Mouse (Mus musculus) MEL (cell line): Measurements from ENCODE around the gene Sp2. TPM values are rescaled to one million over a fixed set of nuclear protein-coding genes. Genes with fewer than 3 reads are reported as not detected.

Experiments used
- DNase-seq: peaks from one replicate; pipeline ENCODE4 v3.0.0; 2011; ENCODE audit warnings: low read depth, low spot score
- H3K27ac ChIP-seq: 2 replicates; pipeline ENCODE4 v1.5.1; 2012; ENCODE audit warnings: low read depth, mild to moderate bottlenecking, control low read depth, low read length, moderate library complexity; ENCODE audit not compliant: control insufficient read depth
- H3K27me3 ChIP-seq, 2 experiments: fragments of 150-350 bp in 1 of 2; sonication (generic) in 1 of 2; 2 replicates each; pipeline ENCODE4 v1.6.1; 2012; ENCODE audit warnings: low read length in 2 of 2, mild to moderate bottlenecking in 2 of 2, improper control_type of control experiment in 1 of 2, moderate library complexity in 1 of 2; ENCODE audit not compliant: insufficient read depth in 2 of 2, control insufficient read depth in 1 of 2
- H3K36me3 ChIP-seq, 2 experiments: 2 replicates each; pipeline ENCODE4 v1.6.1; 2012 to 2014; ENCODE audit warnings: low read length in 2 of 2, improper control_type of control experiment in 1 of 2, inconsistent platforms in 1 of 2, mild to moderate bottlenecking in 1 of 2; ENCODE audit not compliant: insufficient read depth in 2 of 2, control insufficient read depth in 1 of 2
- H3K4me1 ChIP-seq, 2 experiments: fragments of 150-350 bp in 1 of 2; sonication (generic) in 1 of 2; 2 replicates each; pipeline ENCODE4 v1.6.1; 2012; ENCODE audit warnings: low read length in 2 of 2, improper control_type of control experiment in 1 of 2, mild to moderate bottlenecking in 1 of 2; ENCODE audit not compliant: insufficient read depth in 2 of 2, control insufficient read depth in 1 of 2
- H3K4me3 ChIP-seq, 2 experiments: fragments of 150-350 bp in 1 of 2; sonication (generic) in 1 of 2; 2 replicates each; pipeline ENCODE4 v1.5.1; 2012; ENCODE audit warnings: low read depth in 2 of 2, low read length in 2 of 2, mild to moderate bottlenecking in 2 of 2, moderate library complexity in 2 of 2, control low read depth in 1 of 2, improper control_type of control experiment in 1 of 2; ENCODE audit not compliant: control insufficient read depth in 1 of 2, insufficient read depth in 1 of 2
- H3K79me2 ChIP-seq: 2 replicates; pipeline ENCODE4 v1.6.1; 2012; ENCODE audit warnings: mild to moderate bottlenecking, low read length, moderate library complexity; ENCODE audit not compliant: control insufficient read depth, poor library complexity, insufficient read depth
- H3K9ac ChIP-seq: 2 replicates; pipeline ENCODE4 v1.6.1; 2012; ENCODE audit warnings: low read depth, mild to moderate bottlenecking, control low read depth, low read length, moderate library complexity; ENCODE audit not compliant: control insufficient read depth, poor library complexity, severe bottlenecking
- H3K9me3 ChIP-seq: fragments of 150-350 bp; sonication (generic); replicated peaks from 2 replicates; pipeline ENCODE4 v1.6.1; 2012; ENCODE audit warnings: mild to moderate bottlenecking, low read length, improper control_type of control experiment, moderate library complexity; ENCODE audit not compliant: insufficient read depth
- BHLHE40 ChIP-seq: IDR thresholded peaks from 2 replicates; pipeline ENCODE4 v1.6.1; 2012; ENCODE audit warnings: low read depth, mild to moderate bottlenecking, inconsistent platforms, low read length, improper control_type of control experiment, borderline replicate concordance
- CHD1 ChIP-seq: IDR thresholded peaks from 2 replicates; pipeline ENCODE4 v1.6.1; 2012; ENCODE audit warnings: low read depth, mild to moderate bottlenecking, inconsistent platforms, low read length, improper control_type of control experiment
- CTCF ChIP-seq, 3 experiments: IDR thresholded peaks in 2 of 3; conservative IDR thresholded peaks in 1 of 3; 2 replicates each; pipeline ENCODE4 v1.5.1; 2011 to 2012; ENCODE audit warnings: low read length in 3 of 3, low read depth in 2 of 3, mild to moderate bottlenecking in 2 of 3, improper control_type of control experiment in 1 of 3, inconsistent platforms in 1 of 3, mixed read lengths in 1 of 3, moderate library complexity in 1 of 3; ENCODE audit not compliant: control insufficient read depth in 1 of 3, insufficient read depth in 1 of 3, poor library complexity in 1 of 3, severe bottlenecking in 1 of 3
- ELF1 ChIP-seq: IDR thresholded peaks from 2 replicates; pipeline ENCODE4 v1.6.1; 2014; ENCODE audit warnings: low read depth, mild to moderate bottlenecking, inconsistent platforms, low read length, improper control_type of control experiment, moderate library complexity
- EP300 ChIP-seq, 2 experiments: IDR thresholded peaks; 2 replicates each; pipeline ENCODE4 v1.6.1; 2011; ENCODE audit warnings: improper control_type of control experiment in 2 of 2, low read length in 2 of 2, low read depth in 1 of 2, mild to moderate bottlenecking in 1 of 2
- GATA1 ChIP-seq: IDR thresholded peaks from 2 replicates; pipeline ENCODE4 v1.6.1; 2011; ENCODE audit warnings: low read depth, low read length, improper control_type of control experiment
- HCFC1 ChIP-seq: IDR thresholded peaks from 2 replicates; pipeline ENCODE4 v1.6.1; 2012; ENCODE audit warnings: low read depth, mild to moderate bottlenecking, inconsistent platforms, low read length, improper control_type of control experiment, moderate library complexity
- KAT2A ChIP-seq: conservative IDR thresholded peaks from 2 replicates; pipeline ENCODE4 v1.6.1; 2012; ENCODE audit warnings: low read depth, low read length, improper control_type of control experiment, inconsistent platforms
- MAFK ChIP-seq: IDR thresholded peaks from 2 replicates; pipeline ENCODE4 v1.6.1; 2011; ENCODE audit warnings: low read depth, mild to moderate bottlenecking, low read length, improper control_type of control experiment, borderline replicate concordance
- MAZ ChIP-seq: IDR thresholded peaks from 2 replicates; pipeline ENCODE4 v1.6.1; 2012; ENCODE audit warnings: low read depth, mild to moderate bottlenecking, inconsistent platforms, low read length, improper control_type of control experiment
- MXI1 ChIP-seq: IDR thresholded peaks from 2 replicates; pipeline ENCODE4 v1.6.1; 2011; ENCODE audit warnings: mild to moderate bottlenecking, low read depth, low read length, improper control_type of control experiment
- MYC ChIP-seq: IDR thresholded peaks from 2 replicates; pipeline ENCODE4 v1.6.1; 2011; ENCODE audit warnings: low read depth, mild to moderate bottlenecking, low read length, improper control_type of control experiment, moderate library complexity
- NELFE ChIP-seq: IDR thresholded peaks from 2 replicates; pipeline ENCODE4 v1.6.1; 2011; ENCODE audit warnings: low read depth, low read length, improper control_type of control experiment
- NRF1 ChIP-seq: IDR thresholded peaks from 2 replicates; pipeline ENCODE4 v1.6.1; 2014; ENCODE audit warnings: low read depth, mild to moderate bottlenecking, inconsistent platforms, low read length, improper control_type of control experiment, moderate library complexity; ENCODE audit not compliant: poor library complexity, insufficient read depth, severe bottlenecking
- POLR2AphosphoS2 ChIP-seq: IDR thresholded peaks from 2 replicates; pipeline ENCODE4 v1.6.1; 2011; ENCODE audit warnings: low read length, improper control_type of control experiment
- POLR2AphosphoS5 ChIP-seq: IDR thresholded peaks from 2 replicates; pipeline ENCODE4 v1.6.1; 2012; ENCODE audit warnings: low read depth, borderline replicate concordance, mild to moderate bottlenecking, inconsistent platforms, low read length, moderate library complexity, mixed read lengths
- RCOR1 ChIP-seq: IDR thresholded peaks from 2 replicates; pipeline ENCODE4 v1.6.1; 2012; ENCODE audit warnings: low read depth, mild to moderate bottlenecking, inconsistent platforms, low read length, improper control_type of control experiment
- SIN3A ChIP-seq: IDR thresholded peaks from 2 replicates; pipeline ENCODE4 v1.6.1; 2012; ENCODE audit warnings: low read length, improper control_type of control experiment, inconsistent platforms
- SMC3 ChIP-seq: IDR thresholded peaks from 2 replicates; pipeline ENCODE4 v1.6.1; 2011; ENCODE audit warnings: low read depth, low read length, improper control_type of control experiment
- TAL1 ChIP-seq: IDR thresholded peaks from 2 replicates; pipeline ENCODE4 v1.6.1; 2012; ENCODE audit warnings: mild to moderate bottlenecking, inconsistent platforms, low read length, moderate library complexity, mixed read lengths
- TCF12 ChIP-seq: IDR thresholded peaks from 2 replicates; pipeline ENCODE4 v1.6.1; 2014; ENCODE audit warnings: low read depth, mild to moderate bottlenecking, inconsistent platforms, low read length, improper control_type of control experiment, moderate library complexity
- ZMIZ1 ChIP-seq: IDR thresholded peaks from 2 replicates; pipeline ENCODE4 v1.6.1; 2012; ENCODE audit warnings: low read depth, mild to moderate bottlenecking, inconsistent platforms, low read length, improper control_type of control experiment, moderate library complexity
- ZNF384 ChIP-seq: IDR thresholded peaks from 2 replicates; pipeline ENCODE4 v1.6.1; 2012; ENCODE audit warnings: low read depth, mild to moderate bottlenecking, inconsistent platforms, low read length, improper control_type of control experiment
- polyA plus RNA-seq, 2 experiments: library from polyadenylated mRNA; stranded (reverse) in 1 of 2; unstranded in 1 of 2; fragments of >175 nt in 1 of 2; fragments of >200 nt in 1 of 2; gene quantifications; 2 replicates each; pipeline versions ENCODE4 v1.2.1 to v1.2.4; 2012; ENCODE audit warnings: low replicate concordance in 2 of 2, low read depth in 1 of 2; ENCODE audit not compliant: insufficient read length in 2 of 2, insufficient read depth in 1 of 2, missing spikeins in 1 of 2
- total RNA-seq: library from RNA; depleted of rRNA; stranded (reverse); fragments of 300-350 nt; gene quantifications from 2 replicates; pipeline ENCODE4 v1.2.3, GENCODE M21; 2012

Gene Sp2
- total and polyA plus RNA-seq, 3 experiments: 1.4 to 20.3 TPM; not detected in 1

GRCm38 (mm10) chr11:96931327-96932062 is 51.3 kb downstream of the Sp2 start:
- no peak for TF ChIP-seq ZMIZ1
- no peaks in the 10 kb centered on the region for H3K79me2 ChIP-seq
- no peak overlapping the region for H3K27ac ChIP-seq
- H3K9me3 ChIP-seq: no peaks in the 10 kb centered on the region
- H3K27me3 ChIP-seq: no peaks in the 10 kb centered on the region
- peaks cover 4 to 9% of the 10 kb centered on the region in 2 experiments for H3K4me1 ChIP-seq
- no peak overlapping the region for H3K9ac ChIP-seq
- H3K4me3 ChIP-seq: no peak overlapping the region
- H3K36me3 ChIP-seq: peaks cover 0 to 5% of the 10 kb centered on the region in 2 experiments; a peak in 2 of 4 replicates
- DNase-seq: no peak

- Histone ChIP-seq H3K9me3 (no peaks in the 10 kb centered on the region), H3K27me3 (no peaks in the 10 kb centered on the region), H3K27ac (no peak overlapping the region), H3K9ac (no peak overlapping the region), H3K4me3 (no peak overlapping the region), H3K36me3 (peaks cover 0 to 18% of the 10 kb centered on the region in 2 experiments; a peak in 2 of 4 replicates), H3K79me2 (no peaks in the 10 kb centered on the region), H3K4me1 (peaks cover 9 to 23% of the 10 kb centered on the region in 2 experiments)
- TF ChIP-seq ELF1 (no peak), NELFE (no peak), MYC (no peak), MAZ (no peak), EP300 (IDR thresholded peaks at IDR 0.05; ENCODE audit: low read depth in 1 of 2, low read length in 2 of 2) (peak in 1 of 2 experiments; percentile 57; a peak in 1 of 4 replicates), NRF1 (no peak), POLR2AphosphoS5 (no peak), BHLHE40 (no peak), SIN3A (no peak), SMC3 (no peak), MXI1 (no peak), HCFC1 (no peak), CTCF (IDR thresholded peaks at IDR 0.05 in 2 of 3, conservative IDR thresholded peaks at IDR 0.05 in 1 of 3; ENCODE audit: control insufficient read depth in 1 of 3, insufficient read depth in 1 of 3, low read depth in 2 of 3, low read length in 3 of 3, poor library complexity in 1 of 3, severe bottlenecking in 1 of 3) (no peak), CHD1 (no peak), TAL1 (peak; percentile 13; the same call in 1 of the 2 replicates), ZNF384 (no peak), GATA1 (no peak), KAT2A (no peak), TCF12 (0 out of 2 replicates have a peak, but pooled peaks have one; percentile 20), POLR2AphosphoS2 (no peak), MAFK (no peak), RCOR1 (peak; percentile 22; the same call in 1 of the 2 replicates)
- DNase-seq: peak; percentile 51
Measured at GRCm38 (mm10) chr11:96929766-96930331, 52.9 kb downstream of the Sp2 start.
